Mouse (Mus musculus): ENCODE results near the gene Trp53bp1.

GRCm38 (mm10) chr2:121296754-121297231 is 25.6 kb upstream of the Trp53bp1 start:
- TF ChIP-seq POLR2A (IDR thresholded peaks at IDR 0.05; ENCODE audit: insufficient read length, low read depth) = no peak
- TF ChIP-seq TCF12 (IDR thresholded peaks at IDR 0.05; ENCODE audit: insufficient read depth, poor library complexity, severe bottlenecking) = no peak
- no peak for TF ChIP-seq MAX (IDR thresholded peaks at IDR 0.05; ENCODE audit: low read depth)
- TF ChIP-seq E2F4 (IDR thresholded peaks at IDR 0.05; ENCODE audit: insufficient read depth) = no peak
- no peak for TF ChIP-seq USF1 (IDR thresholded peaks at IDR 0.05; ENCODE audit: low read depth)
